Mouse (Mus musculus) hindbrain, embryonic 11.5 days (tissue): ENCODE results near the gene Urm1. TPM values are rescaled to one million over a fixed set of nuclear protein-coding genes. Genes with fewer than 3 reads are reported as not detected.

Experiments
- ATAC-seq: fragments of 200-750 bp; cut with Nextera tagmentation; 2 replicates; pipeline ENCODE4 v1.8.0; 2017; ENCODE audit warnings: mild to moderate bottlenecking, moderate TSS enrichment, moderate library complexity; ENCODE audit not compliant: low FRiP score
- DNase-seq: peaks from one replicate; pipeline ENCODE4 v3.0.0-alpha.2; 2015; ENCODE audit warnings: low spot score
- H3K27ac ChIP-seq: fragments of 300-500 bp; sonication (generic); 2 replicates; pipeline ENCODE4 v1.5.1; 2014; ENCODE audit warnings: mild to moderate bottlenecking, low read depth, low read length
- H3K27me3 ChIP-seq: fragments of 300-500 bp; sonication (generic); 2 replicates; pipeline ENCODE4 v1.6.1; 2014; ENCODE audit warnings: mild to moderate bottlenecking, low read length, moderate library complexity, mixed read lengths; ENCODE audit not compliant: control insufficient read depth, insufficient read depth
- H3K36me3 ChIP-seq: fragments of 300-500 bp; sonication (generic); 2 replicates; pipeline ENCODE4 v1.6.1; 2014; ENCODE audit warnings: mild to moderate bottlenecking, low read length, moderate library complexity, mixed read lengths; ENCODE audit not compliant: control insufficient read depth, insufficient read depth
- H3K4me1 ChIP-seq: fragments of 300-500 bp; sonication (generic); replicated peaks from 2 replicates; pipeline ENCODE4 v1.6.1; 2014; ENCODE audit warnings: low read length, mixed read lengths; ENCODE audit not compliant: control insufficient read depth, insufficient read depth
- H3K4me2 ChIP-seq: fragments of 300-500 bp; sonication (generic); replicated peaks from 2 replicates; pipeline ENCODE4 v1.6.1; 2014; ENCODE audit warnings: mild to moderate bottlenecking, low read depth, low read length
- H3K4me3 ChIP-seq: fragments of 300-500 bp; sonication (generic); 2 replicates; pipeline ENCODE4 v1.5.1; 2014; ENCODE audit warnings: low read depth, low read length
- H3K9ac ChIP-seq: fragments of 300-500 bp; sonication (generic); 2 replicates; pipeline ENCODE4 v1.6.1; 2014; ENCODE audit warnings: low read depth, low read length
- H3K9me3 ChIP-seq: fragments of 300-500 bp; sonication (generic); 2 replicates; pipeline ENCODE4 v1.6.1; 2016; ENCODE audit warnings: low read length; ENCODE audit not compliant: control insufficient read depth
- WGBS: fragments of 180-500 bp; shearing (Covaris S2); extraction: QIAGEN DNeasy Blood & Tissue Kit; methylation state at CpG from one replicate; pipeline ENCODE4 v1.1.7; 2014; 5-methylcytosine and 5-hydroxymethylcytosine counted together
- polyA plus RNA-seq: library from polyadenylated mRNA; unstranded; fragments of >200 nt; fragmentation: Nextera tagmentation; extraction: Ambion mirVana; gene quantifications from 2 replicates; pipeline ENCODE4 v1.2.1, GENCODE M21; 2014

The Urm1 gene
- polyA plus RNA-seq, 1 experiment from 2014 or later: 17.4 TPM

- DNase-seq (peak; percentile 96), ATAC-seq (peak; percentile 92)
- Histone ChIP-seq H3K27me3 (no peaks in the 10 kb centered on the region), H3K4me1 (peaks cover 7% of the 10 kb centered on the region; the same call in 1 of the 2 replicates), H3K4me3 (peak within 1 kb of the TSS; percentile 48), H3K27ac (peak within 1 kb of the TSS; percentile 70; the same call in 1 of the 2 replicates), H3K9me3 (no peaks in the 10 kb centered on the region), H3K9ac (peak within 1 kb of the TSS; percentile 69), H3K36me3 (no peaks in the 10 kb centered on the region), H3K4me2 (peak within 1 kb of the TSS; percentile 90)
- under 1% methylated on average over 38 of the region's 44 CpGs for WGBS
Measured at GRCm38 (mm10) chr2:29868949-29869645, 49.2 kb downstream of the Urm1 start, which contains the start of gene Cercam. Gene Cercam (plus strand): TSS chr2:29869164.

DNA sequence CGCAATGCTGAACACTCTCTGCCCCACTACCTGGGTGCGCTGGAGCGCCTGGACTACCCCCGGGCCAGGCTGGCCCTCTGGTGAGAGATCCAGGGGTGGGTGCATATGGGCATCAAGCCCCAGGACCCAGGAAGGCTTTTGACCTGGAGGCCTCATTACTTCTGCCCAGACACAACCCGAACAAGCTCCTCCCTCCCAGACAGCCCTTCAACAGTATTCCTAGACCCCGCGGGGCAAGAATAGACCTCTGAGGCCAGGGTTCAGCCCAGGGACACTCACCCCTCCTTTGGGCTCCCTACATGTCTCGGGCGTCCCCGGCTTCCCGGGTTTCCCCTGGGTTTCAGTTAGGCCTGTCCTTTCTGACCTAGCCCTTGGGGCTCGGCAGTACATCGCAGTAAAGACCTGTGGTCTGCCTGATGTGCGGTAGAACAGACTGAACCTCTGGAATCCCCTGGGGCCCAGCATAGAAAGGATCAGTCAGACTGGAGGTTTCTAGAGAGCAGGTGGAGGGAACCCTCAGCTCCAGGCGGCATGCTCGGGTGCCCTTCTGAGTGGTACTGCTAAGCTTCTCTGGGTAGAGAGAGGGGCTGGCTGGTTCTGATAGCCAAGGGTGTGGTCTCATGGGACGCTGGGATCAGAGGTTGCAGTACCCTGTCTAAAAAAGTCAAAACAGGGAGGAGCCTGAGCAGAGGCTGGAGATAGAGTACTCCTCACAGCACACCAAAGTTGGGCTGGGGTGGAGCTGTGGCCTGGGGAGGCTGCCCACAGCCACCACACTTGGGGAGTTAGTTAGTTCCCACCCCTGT, 50.0 kb downstream of the Urm1 start:
- peak; percentile 54 for DNase-seq
- Histone ChIP-seq H3K4me2 (peak overlapping the region; percentile 90), H3K36me3 (no peaks in the 10 kb centered on the region), H3K9ac (peak overlapping the region; percentile 69), H3K4me3 (peak overlapping the region; percentile 48), H3K27ac (peak overlapping the region; percentile 70; the same call in 1 of the 2 replicates), H3K27me3 (no peaks in the 10 kb centered on the region), H3K9me3 (no peaks in the 10 kb centered on the region), H3K4me1 (peaks cover 7% of the 10 kb centered on the region; the same call in 1 of the 2 replicates)
- peak; percentile 58 for ATAC-seq
- WGBS: 1% methylated on average over 17 of the region's 17 CpGs

DNA sequence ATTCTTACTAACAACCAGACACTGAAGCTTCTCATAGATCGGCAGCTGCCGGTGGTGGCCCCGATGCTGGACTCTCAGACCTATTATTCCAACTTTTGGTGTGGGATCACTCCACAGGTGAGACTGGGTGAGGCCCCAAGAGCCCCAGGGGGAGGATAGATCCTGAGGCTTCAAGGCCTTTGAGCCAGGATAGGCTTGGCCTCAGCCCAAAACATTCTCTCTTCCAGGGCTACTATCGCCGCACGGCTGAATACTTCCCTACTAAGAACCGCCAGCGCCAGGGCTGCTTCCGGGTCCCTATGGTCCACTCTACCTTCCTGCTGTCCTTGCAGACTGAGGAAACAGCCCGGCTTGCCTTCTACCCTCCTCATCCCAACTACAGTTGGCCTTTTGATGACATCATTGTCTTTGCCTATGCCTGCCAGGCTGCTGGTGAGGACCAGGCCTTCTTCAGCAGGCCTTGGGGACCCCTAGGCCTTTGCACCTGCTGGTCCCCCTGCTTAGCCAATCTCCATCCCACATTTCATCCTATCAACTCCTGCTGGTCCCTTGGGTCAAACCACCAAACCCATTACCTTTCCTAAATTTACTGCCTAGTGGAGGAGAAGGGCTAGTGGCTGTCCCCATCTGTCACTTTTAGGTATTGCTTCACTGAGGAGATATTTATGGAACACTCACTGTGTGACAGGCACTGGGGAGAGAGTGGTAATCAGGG, 52.9 kb downstream of the Urm1 start:
- Histone ChIP-seq H3K9ac (0 out of 2 replicates have a peak overlapping the region, but pooled peaks have one; percentile 2), H3K36me3 (no peaks in the 10 kb centered on the region)
- WGBS: 94% methylated on average over 10 of the region's 10 CpGs

GRCm38 (mm10) chr2:29873801-29874200, 53.9 kb downstream of the Urm1 start:
- DNase-seq: no peak
- no peak overlapping the region for H3K4me3 ChIP-seq
- no peaks in the 10 kb centered on the region for H3K27me3 ChIP-seq
- H3K27ac ChIP-seq: no peak overlapping the region
- H3K9ac ChIP-seq: no peak overlapping the region
- no peak for ATAC-seq
- H3K4me1 ChIP-seq: peaks cover 7% of the 10 kb centered on the region; the same call in 1 of the 2 replicates
- no peaks in the 10 kb centered on the region for H3K9me3 ChIP-seq
- H3K36me3 ChIP-seq: no peaks in the 10 kb centered on the region
- H3K4me2 ChIP-seq: no peak overlapping the region
- WGBS: 93% methylated on average over 4 of the region's 4 CpGs

More for the DNA sequence above, 52.9 kb downstream of the Urm1 start:
- Histone ChIP-seq H3K9me3 (no peaks in the 10 kb centered on the region), H3K27me3 (no peaks in the 10 kb centered on the region), H3K27ac (no peak overlapping the region), H3K4me3 (no peak overlapping the region), H3K4me1 (peaks cover 7% of the 10 kb centered on the region; the same call in 1 of the 2 replicates), H3K4me2 (no peak overlapping the region)
- ATAC-seq (no peak), DNase-seq (no peak)

GRCm38 (mm10) chr2:29878061-29878460, 58.2 kb downstream of the Urm1 start:
- Histone ChIP-seq H3K36me3 (0 out of 2 replicates have a peak, but pooled peaks cover 4% of the 10 kb centered on the region), H3K27ac (no peak overlapping the region), H3K4me3 (no peak overlapping the region), H3K9ac (no peak overlapping the region), H3K9me3 (no peaks in the 10 kb centered on the region), H3K27me3 (no peaks in the 10 kb centered on the region), H3K4me1 (no peaks in the 10 kb centered on the region), H3K4me2 (no peak overlapping the region)
- DNase-seq (peak; percentile 21), ATAC-seq (no peak)
- WGBS: 58% methylated on average over 4 of the region's 4 CpGs

GRCm38 (mm10) chr2:29879191-29879590, 59.3 kb downstream of the Urm1 start:
- H3K36me3 ChIP-seq: 0 out of 2 replicates have a peak, but pooled peaks cover 4% of the 10 kb centered on the region

GRCm38 (mm10) chr2:29879964-29880830, 60.3 kb downstream of the Urm1 start:
- Histone ChIP-seq H3K4me1 (no peaks in the 10 kb centered on the region), H3K27me3 (no peaks in the 10 kb centered on the region), H3K27ac (no peak overlapping the region), H3K4me2 (no peak overlapping the region), H3K9me3 (no peaks in the 10 kb centered on the region), H3K36me3 (0 out of 2 replicates have a peak, but pooled peaks cover 4% of the 10 kb centered on the region), H3K9ac (no peak overlapping the region), H3K4me3 (no peak overlapping the region)
- 74% methylated on average over 17 of the region's 17 CpGs for WGBS
- no peak for ATAC-seq
- DNase-seq: no peak

More at GRCm38 (mm10) chr2:29879191-29879590, 59.3 kb downstream of the Urm1 start:
- Histone ChIP-seq H3K4me3 (no peak overlapping the region), H3K9me3 (no peaks in the 10 kb centered on the region), H3K27me3 (no peaks in the 10 kb centered on the region), H3K9ac (no peak overlapping the region), H3K27ac (no peak overlapping the region), H3K4me1 (no peaks in the 10 kb centered on the region), H3K4me2 (no peak overlapping the region)
- DNase-seq: no peak
- WGBS: 74% methylated on average over 8 of the region's 8 CpGs
- no peak for ATAC-seq
